Mouse (Mus musculus) limb, embryonic 14.5 days (tissue): ENCODE data around the gene Akr1cl. TPM values are rescaled to one million over a fixed set of nuclear protein-coding genes. Genes with fewer than 3 reads are reported as not detected.
A peak's percentile ranks its signal among the peaks of the same experiment; 100 is the strongest.

Source experiments
- ATAC-seq: fragments of 200-750 bp; cut with Nextera tagmentation; 2 replicates; pipeline ENCODE4 v1.8.0; 2017; ENCODE audit warnings: low read depth, moderate number of reproducible peaks, moderate TSS enrichment; ENCODE audit not compliant: low FRiP score
- DNase-seq: peaks from one replicate; pipeline ENCODE4 v3.0.0-alpha.2; 2015; ENCODE audit warnings: low spot score
- H3K27ac ChIP-seq: fragments of 300-500 bp; sonication (generic); replicated peaks from 2 replicates; pipeline ENCODE4 v1.5.1; 2014; ENCODE audit warnings: low read depth, mild to moderate bottlenecking, low read length, moderate library complexity, mixed read lengths
- H3K27me3 ChIP-seq: fragments of 300-500 bp; sonication (generic); 2 replicates; pipeline ENCODE4 v1.6.1; 2014; ENCODE audit warnings: low read length, mixed read lengths; ENCODE audit not compliant: control insufficient read depth, insufficient read depth
- H3K36me3 ChIP-seq: fragments of 300-500 bp; sonication (generic); 2 replicates; pipeline ENCODE4 v1.6.1; 2014; ENCODE audit warnings: mild to moderate bottlenecking, low read length, moderate library complexity, mixed read lengths; ENCODE audit not compliant: control insufficient read depth, insufficient read depth
- H3K4me1 ChIP-seq: fragments of 300-500 bp; sonication (generic); 2 replicates; pipeline ENCODE4 v1.6.1; 2014; ENCODE audit warnings: antibody characterized with exemption, low read length, mixed read lengths; ENCODE audit not compliant: control insufficient read depth, insufficient read depth
- H3K4me2 ChIP-seq: fragments of 300-500 bp; sonication (generic); replicated peaks from 2 replicates; pipeline ENCODE4 v1.6.1; 2014; ENCODE audit warnings: low read depth, mild to moderate bottlenecking, low read length, moderate library complexity; ENCODE audit not compliant: severe bottlenecking
- H3K4me3 ChIP-seq: fragments of 300-500 bp; sonication (generic); replicated peaks from 2 replicates; pipeline ENCODE4 v1.5.1; 2014; ENCODE audit warnings: low read length
- H3K9ac ChIP-seq: fragments of 300-500 bp; sonication (generic); 2 replicates; pipeline ENCODE4 v1.6.1; 2014; ENCODE audit warnings: mild to moderate bottlenecking, low read depth, low read length, moderate library complexity; ENCODE audit not compliant: severe bottlenecking
- H3K9me3 ChIP-seq: fragments of 300-500 bp; sonication (generic); 2 replicates; pipeline ENCODE4 v1.6.1; 2016; ENCODE audit warnings: low read length; ENCODE audit not compliant: control insufficient read depth
- POLR2A ChIP-seq: fragments of 200-500 bp; IDR thresholded peaks from 2 replicates; pipeline ENCODE4 v1.8.0; 2012; ENCODE audit warnings: inconsistent platforms, mild to moderate bottlenecking, moderate library complexity, borderline replicate concordance; ENCODE audit not compliant: insufficient read depth, insufficient read length; ENCODE audit errors: extremely low read depth
- WGBS: fragments of 180-500 bp; shearing (Covaris S2); extraction: QIAGEN DNeasy Blood & Tissue Kit; methylation state at CpG from one replicate; pipeline ENCODE4 v1.1.7; 2014; 5-methylcytosine and 5-hydroxymethylcytosine counted together
- polyA plus RNA-seq, 2 experiments: library from polyadenylated mRNA; depleted of rRNA in 1 of 2; stranded (reverse) in 1 of 2; unstranded in 1 of 2; fragments of >200 nt; fragmentation: Nextera tagmentation in 1 of 2; extraction: Ambion mirVana in 1 of 2; gene quantifications; 2 replicates each; pipeline versions ENCODE4 v1.2.1 to v1.2.3; 2012 to 2014

The Akr1cl gene
- polyA plus RNA-seq, 2 experiments = 0.08 to 0.23 TPM

DNA sequence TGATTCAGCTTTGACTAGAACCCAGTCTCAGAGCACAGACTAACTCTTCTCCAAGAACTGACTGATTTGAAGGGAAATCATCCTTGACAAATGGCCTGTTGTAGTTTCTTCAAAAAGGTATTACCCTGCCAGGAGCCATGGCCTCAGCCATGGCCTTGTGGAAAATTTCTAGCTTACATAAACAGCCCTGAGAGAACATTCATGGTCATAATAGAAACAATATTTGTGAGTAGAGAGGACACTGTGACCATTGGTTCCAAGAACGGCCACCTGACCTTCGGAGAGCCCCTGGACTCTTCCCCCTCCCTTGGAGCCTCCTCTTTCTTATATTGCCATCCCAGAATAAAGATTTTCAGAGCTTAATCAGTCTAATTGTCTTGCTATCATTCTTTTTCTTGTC, 10.9 kb upstream of the Akr1cl start:
- TF ChIP-seq POLR2A = no peak
- DNase-seq (no peak), ATAC-seq (no peak)
- H3K9me3 ChIP-seq = no peaks in the 10 kb centered on the region
- no peak overlapping the region for H3K4me2 ChIP-seq
- H3K27ac ChIP-seq = no peak overlapping the region
- no peaks in the 10 kb centered on the region for H3K27me3 ChIP-seq
- no peaks in the 10 kb centered on the region for H3K36me3 ChIP-seq
- no peak overlapping the region for H3K9ac ChIP-seq
- WGBS = 93% methylated on average over 2 of the region's 2 CpGs
- H3K4me3 ChIP-seq = no peak overlapping the region
- H3K4me1 ChIP-seq = no peaks in the 10 kb centered on the region

DNA sequence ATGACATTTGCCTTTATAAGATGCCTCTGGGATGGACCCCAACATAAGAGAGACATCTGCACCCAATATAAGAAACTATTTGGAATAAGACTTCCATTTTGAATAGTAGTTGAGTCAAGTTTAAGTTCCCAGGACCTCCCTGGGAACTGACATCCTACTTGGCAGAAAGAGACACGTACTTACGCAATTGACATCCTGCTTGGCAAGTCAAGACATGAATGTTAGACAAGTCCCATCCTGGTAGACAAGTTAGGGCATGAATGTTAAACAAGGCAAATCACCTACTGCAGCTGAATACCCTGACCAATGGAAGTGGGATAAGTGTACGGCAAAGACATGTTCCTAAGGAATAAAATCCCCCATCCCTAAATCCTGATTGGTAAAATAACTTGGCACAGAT, 9.3 kb upstream of the Akr1cl start:
- Histone ChIP-seq H3K9me3 (no peaks in the 10 kb centered on the region), H3K4me1 (no peaks in the 10 kb centered on the region), H3K36me3 (no peaks in the 10 kb centered on the region), H3K4me3 (no peak overlapping the region), H3K27me3 (no peaks in the 10 kb centered on the region), H3K4me2 (no peak overlapping the region), H3K27ac (no peak overlapping the region), H3K9ac (no peak overlapping the region)
- 90% methylated on average over 3 of the region's 3 CpGs for WGBS
- DNase-seq = no peak
- no peak for TF ChIP-seq POLR2A
- no peak for ATAC-seq

DNA sequence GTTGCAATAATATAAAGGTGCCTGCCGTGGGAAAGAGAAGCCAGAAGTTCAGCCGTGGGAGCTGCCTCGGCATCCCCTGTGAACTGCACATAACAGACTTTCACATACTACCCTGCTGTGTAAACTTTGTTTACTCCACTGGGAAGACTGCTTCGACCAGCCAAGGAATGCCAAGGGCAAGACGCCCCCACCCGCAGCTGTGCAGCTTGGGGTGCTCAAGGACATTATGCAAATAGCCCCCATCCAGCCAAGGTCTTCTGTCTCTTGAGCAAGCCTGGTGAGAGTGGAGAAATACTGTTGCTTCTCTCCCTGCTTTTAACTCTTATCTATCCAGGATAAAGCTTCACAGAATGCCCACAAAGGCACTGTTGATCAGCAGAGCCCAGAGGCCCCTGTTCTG, 8.2 kb upstream of the Akr1cl start:
- WGBS = 69% methylated on average over 6 of the region's 6 CpGs
- DNase-seq (no peak), ATAC-seq (no peak)
- no peak overlapping the region for H3K27ac ChIP-seq
- no peaks in the 10 kb centered on the region for H3K27me3 ChIP-seq
- TF ChIP-seq POLR2A = no peak
- no peaks in the 10 kb centered on the region for H3K9me3 ChIP-seq
- no peaks in the 10 kb centered on the region for H3K36me3 ChIP-seq
- no peak overlapping the region for H3K4me3 ChIP-seq
- H3K4me2 ChIP-seq = no peak overlapping the region
- H3K4me1 ChIP-seq = no peaks in the 10 kb centered on the region
- H3K9ac ChIP-seq = no peak overlapping the region

DNA sequence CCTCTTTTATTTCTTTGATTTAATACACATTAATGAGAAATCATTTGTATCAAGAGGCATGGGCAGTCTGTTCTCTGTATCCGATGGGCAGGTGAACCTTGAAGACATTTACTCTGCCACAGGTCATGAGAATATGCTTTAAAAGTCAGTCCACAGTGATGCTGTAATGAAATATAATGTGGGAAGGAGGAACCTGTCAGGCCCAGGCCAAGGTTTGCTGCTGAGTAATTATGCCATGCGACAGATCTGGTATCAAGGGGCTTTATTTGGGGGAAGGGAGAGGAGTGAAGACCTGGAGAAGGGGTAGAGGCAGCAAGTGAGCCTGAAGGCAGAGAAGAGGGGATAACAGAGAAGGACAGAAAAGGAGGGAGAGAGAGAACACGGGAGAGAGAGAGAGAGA, 7.1 kb upstream of the Akr1cl start:
- TF ChIP-seq POLR2A = no peak
- Histone ChIP-seq H3K27ac (no peak overlapping the region), H3K4me3 (no peak overlapping the region), H3K4me2 (no peak overlapping the region), H3K9ac (no peak overlapping the region), H3K36me3 (no peaks in the 10 kb centered on the region), H3K27me3 (no peaks in the 10 kb centered on the region), H3K9me3 (no peaks in the 10 kb centered on the region), H3K4me1 (0 out of 2 replicates have a peak, but pooled peaks cover 4% of the 10 kb centered on the region)
- DNase-seq (no peak), ATAC-seq (no peak)
- 57% methylated on average over 3 of the region's 3 CpGs for WGBS

DNA sequence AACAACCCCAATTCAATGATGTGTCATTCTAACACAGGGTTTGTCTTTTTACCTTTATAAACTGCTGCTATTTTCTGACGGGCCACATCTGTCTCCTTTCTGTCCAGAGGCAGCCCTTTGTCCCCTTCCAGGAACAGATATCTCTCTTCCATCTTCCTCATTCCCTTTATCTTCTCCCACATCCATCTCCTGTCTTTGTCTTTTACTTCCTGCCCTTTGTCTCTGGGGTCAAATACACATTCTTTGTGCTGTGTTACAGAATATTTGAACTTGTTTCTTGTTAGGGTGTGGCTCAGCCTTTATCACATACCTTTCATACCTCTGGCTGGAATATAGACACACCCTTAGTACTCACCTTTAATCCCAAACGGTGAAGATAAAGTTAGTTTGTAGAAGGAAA, 5.0 kb upstream of the Akr1cl start:
- no peak for DNase-seq
- Histone ChIP-seq H3K4me2 (no peak overlapping the region), H3K4me1 (0 out of 2 replicates have a peak, but pooled peaks cover 4% of the 10 kb centered on the region), H3K27ac (no peak overlapping the region), H3K4me3 (no peak overlapping the region), H3K9me3 (no peaks in the 10 kb centered on the region), H3K9ac (no peak overlapping the region), H3K36me3 (no peaks in the 10 kb centered on the region), H3K27me3 (no peaks in the 10 kb centered on the region)
- no peak for TF ChIP-seq POLR2A
- ATAC-seq = no peak
- 78% methylated on average over 2 of the region's 2 CpGs for WGBS

DNA sequence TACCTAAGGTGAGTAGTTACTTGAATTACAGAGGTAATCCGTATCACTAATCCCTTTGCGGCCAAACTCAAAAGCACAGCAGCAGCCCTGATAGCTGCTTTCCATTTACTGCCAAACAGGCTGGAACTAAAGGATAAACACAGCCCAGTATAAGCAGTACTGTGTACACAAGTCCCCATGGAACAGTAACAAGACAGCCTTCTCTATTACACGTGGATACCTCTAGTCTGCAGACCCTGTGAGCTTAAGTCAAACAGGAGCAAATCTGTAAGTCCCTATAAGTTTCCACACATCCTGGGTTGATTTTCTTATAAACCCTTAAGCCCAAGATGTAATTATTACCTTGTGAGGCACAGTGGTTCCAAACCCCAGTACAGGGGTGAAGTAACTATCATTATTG, 3.0 kb upstream of the Akr1cl start:
- no peak for TF ChIP-seq POLR2A
- ATAC-seq = peak; percentile 34; the same call in 1 of the 2 replicates
- WGBS = 11% methylated on average over 3 of the region's 3 CpGs

More for the DNA sequence above, 3.0 kb upstream of the Akr1cl start:
- Histone ChIP-seq H3K27me3 (no peaks in the 10 kb centered on the region), H3K36me3 (no peaks in the 10 kb centered on the region), H3K4me1 (0 out of 2 replicates have a peak, but pooled peaks cover 4% of the 10 kb centered on the region), H3K4me2 (no peak overlapping the region; the same call in 1 of the 2 replicates), H3K4me3 (no peak overlapping the region), H3K9me3 (no peaks in the 10 kb centered on the region), H3K27ac (no peak overlapping the region), H3K9ac (no peak overlapping the region)
- no peak for DNase-seq
